Mouse (Mus musculus): ENCODE measurements around the gene D3Ertd254e. TPM values are rescaled to one million over a fixed set of nuclear protein-coding genes. Genes with fewer than 3 reads are reported as not detected.

Gene D3Ertd254e
- total and polyA plus RNA-seq, 3 experiments: 3.7 to 29.6 (median 5.4) TPM

- Histone ChIP-seq H3K79me2 (ENCODE audit: control insufficient read depth, insufficient read depth, low read length, poor library complexity) (no peaks in the 10 kb centered on the region), H3K4me3 (ENCODE audit: control insufficient read depth in 1 of 2, insufficient read depth in 1 of 2, low read depth in 2 of 2, low read length in 2 of 2) (no peak overlapping the region), H3K27me3 (ENCODE audit: control insufficient read depth in 1 of 2, insufficient read depth in 2 of 2, low read length in 2 of 2) (no peaks in the 10 kb centered on the region), H3K9me3 (replicated peaks; ENCODE audit: insufficient read depth, low read length) (no peaks in the 10 kb centered on the region), H3K9ac (ENCODE audit: control insufficient read depth, low read depth, low read length, poor library complexity, severe bottlenecking) (no peak overlapping the region), H3K36me3 (ENCODE audit: control insufficient read depth in 1 of 2, insufficient read depth in 2 of 2, low read length in 2 of 2) (no peaks in the 10 kb centered on the region), H3K27ac (ENCODE audit: control insufficient read depth, low read depth, low read length) (no peak overlapping the region), H3K4me1 (ENCODE audit: control insufficient read depth in 1 of 2, insufficient read depth in 2 of 2, low read length in 2 of 2) (no peaks in the 10 kb centered on the region)
- no peak for DNase-seq (ENCODE audit: low read depth, low spot score)
- no peak for TF ChIP-seq USF1 (IDR thresholded peaks at IDR 0.05; ENCODE audit: low read depth, low read length)
These were observed 11.8 kb upstream of the D3Ertd254e start for GRCm38 (mm10) chr3:36138996-36139395.

- H3K27me3 ChIP-seq (ENCODE audit: control insufficient read depth in 1 of 2, insufficient read depth in 2 of 2, low read length in 2 of 2): no peaks in the 10 kb centered on the region
- H3K36me3 ChIP-seq (ENCODE audit: control insufficient read depth in 1 of 2, insufficient read depth in 2 of 2, low read length in 2 of 2): peaks cover 0 to 7% of the 10 kb centered on the region in 2 experiments; a peak in 2 of 4 replicates
- H3K4me1 ChIP-seq (ENCODE audit: control insufficient read depth in 1 of 2, insufficient read depth in 2 of 2, low read length in 2 of 2): peaks cover 0 to 14% of the 10 kb centered on the region in 2 experiments; a peak in 3 of 4 replicates
- H3K9me3 ChIP-seq (replicated peaks; ENCODE audit: insufficient read depth, low read length): no peaks in the 10 kb centered on the region
- no peak for DNase-seq (ENCODE audit: low read depth, low spot score)
- peak overlapping the region; percentile 63 to 99 for H3K4me3 ChIP-seq (ENCODE audit: control insufficient read depth in 1 of 2, insufficient read depth in 1 of 2, low read depth in 2 of 2, low read length in 2 of 2)
- peaks cover 16% of the 10 kb centered on the region for H3K79me2 ChIP-seq (ENCODE audit: control insufficient read depth, insufficient read depth, low read length, poor library complexity)
- H3K9ac ChIP-seq (ENCODE audit: control insufficient read depth, low read depth, low read length, poor library complexity, severe bottlenecking): no peak overlapping the region; the same call in 1 of the 2 replicates
- TF ChIP-seq TCF12 (IDR thresholded peaks at IDR 0.05; ENCODE audit: low read depth, low read length) (no peak), MAFK (IDR thresholded peaks at IDR 0.05; ENCODE audit: borderline replicate concordance, low read depth, low read length) (peak; percentile 95)
- H3K27ac ChIP-seq (ENCODE audit: control insufficient read depth, low read depth, low read length): no peak overlapping the region
These were observed 282 bp upstream of the D3Ertd254e start for GRCm38 (mm10) chr3:36150537-36150933.

GRCm38 (mm10) chr3:36155268-36155667, 4.5 kb downstream of the D3Ertd254e start:
- Histone ChIP-seq H3K36me3 (ENCODE audit: control insufficient read depth in 1 of 2, insufficient read depth in 2 of 2, low read length in 2 of 2) (peaks cover 1 to 7% of the 10 kb centered on the region in 2 experiments; a peak in 3 of 4 replicates), H3K27me3 (ENCODE audit: control insufficient read depth in 1 of 2, insufficient read depth in 2 of 2, low read length in 2 of 2) (no peaks in the 10 kb centered on the region), H3K9me3 (replicated peaks; ENCODE audit: insufficient read depth, low read length) (no peaks in the 10 kb centered on the region), H3K4me1 (ENCODE audit: control insufficient read depth in 1 of 2, insufficient read depth in 2 of 2, low read length in 2 of 2) (peaks cover 0 to 14% of the 10 kb centered on the region in 2 experiments; a peak in 3 of 4 replicates), H3K27ac (ENCODE audit: control insufficient read depth, low read depth, low read length) (no peak overlapping the region), H3K4me3 (ENCODE audit: control insufficient read depth in 1 of 2, insufficient read depth in 1 of 2, low read depth in 2 of 2, low read length in 2 of 2) (no peak overlapping the region), H3K79me2 (ENCODE audit: control insufficient read depth, insufficient read depth, low read length, poor library complexity) (peaks cover 16% of the 10 kb centered on the region), H3K9ac (ENCODE audit: control insufficient read depth, low read depth, low read length, poor library complexity, severe bottlenecking) (no peak overlapping the region)
- no peak for TF ChIP-seq MEF2A (IDR thresholded peaks at IDR 0.05; ENCODE audit: extremely low read depth, insufficient replicate concordance, low read depth, low read length, poor library complexity, severe bottlenecking)
- no peak for TF ChIP-seq USF2 (IDR thresholded peaks at IDR 0.05; ENCODE audit: borderline replicate concordance in 1 of 2, insufficient read depth in 1 of 2, low read depth in 1 of 2, low read length in 2 of 2)
- no peak for TF ChIP-seq SMC3 (IDR thresholded peaks at IDR 0.05; ENCODE audit: low read depth, low read length)
- no peak for TF ChIP-seq MAFK (IDR thresholded peaks at IDR 0.05; ENCODE audit: borderline replicate concordance, low read depth, low read length)
- DNase-seq (ENCODE audit: low read depth, low spot score): no peak

DNA sequence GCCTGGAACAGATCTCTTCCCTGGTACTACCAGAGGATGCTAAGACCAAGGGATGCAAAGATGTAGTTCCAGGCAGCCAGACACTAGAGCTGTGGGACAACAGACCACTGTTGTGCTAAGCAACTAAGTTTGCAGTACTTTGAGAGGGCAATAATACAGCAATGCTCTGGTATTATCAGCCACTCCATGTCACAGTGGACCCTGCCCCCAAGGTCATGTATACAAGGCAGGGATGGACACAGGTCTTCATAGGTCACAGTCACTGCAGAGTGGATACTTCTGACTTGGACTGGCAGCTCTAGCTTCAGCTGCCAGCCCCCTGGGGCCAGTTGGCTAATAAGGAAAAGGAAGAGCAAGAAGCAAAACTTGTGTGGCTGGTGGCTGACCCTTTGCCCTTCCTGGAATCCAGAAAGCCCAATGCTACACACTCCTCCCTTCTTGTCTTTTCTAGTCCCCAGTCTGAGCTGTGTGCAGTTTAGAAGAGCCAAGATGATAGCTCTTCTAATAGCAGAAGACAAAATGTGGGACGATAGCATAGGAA, 19.9 kb downstream of the D3Ertd254e start:
- H3K9ac ChIP-seq (ENCODE audit: control insufficient read depth, low read depth, low read length, poor library complexity, severe bottlenecking): no peak overlapping the region
- no peaks in the 10 kb centered on the region; a peak in 1 of 4 replicates for H3K36me3 ChIP-seq (ENCODE audit: control insufficient read depth in 1 of 2, insufficient read depth in 2 of 2, low read length in 2 of 2)
- TF ChIP-seq CHD2 (IDR thresholded peaks at IDR 0.05; ENCODE audit: low read length): no peak
- no peak for TF ChIP-seq RCOR1 (IDR thresholded peaks at IDR 0.05; ENCODE audit: low read depth, low read length)
- no peak for TF ChIP-seq SMC3 (IDR thresholded peaks at IDR 0.05; ENCODE audit: low read depth, low read length)
- no peak for TF ChIP-seq MAZ (IDR thresholded peaks at IDR 0.05; ENCODE audit: low read depth, low read length)
- TF ChIP-seq NELFE (IDR thresholded peaks at IDR 0.05; ENCODE audit: low read depth, low read length): no peak
- TF ChIP-seq POLR2AphosphoS2 (IDR thresholded peaks at IDR 0.05; ENCODE audit: low read length): no peak; the same call in 1 of the 2 replicates
- no peak for TF ChIP-seq RAD21 (IDR thresholded peaks at IDR 0.05; ENCODE audit: low read depth, low read length)
- TF ChIP-seq MYC (IDR thresholded peaks at IDR 0.05; ENCODE audit: low read depth, low read length): no peak
- no peak for TF ChIP-seq MAX (IDR thresholded peaks at IDR 0.05; ENCODE audit: low read length)
- no peak for TF ChIP-seq SIN3A (IDR thresholded peaks at IDR 0.05; ENCODE audit: low read length)
- no peak for TF ChIP-seq ZMIZ1 (IDR thresholded peaks at IDR 0.05; ENCODE audit: low read depth, low read length)
- no peak for TF ChIP-seq HCFC1 (IDR thresholded peaks at IDR 0.05; ENCODE audit: low read depth, low read length)
- TF ChIP-seq EP300 (IDR thresholded peaks at IDR 0.05; ENCODE audit: low read depth in 1 of 2, low read length in 2 of 2): no peak
- H3K4me3 ChIP-seq (ENCODE audit: control insufficient read depth in 1 of 2, insufficient read depth in 1 of 2, low read depth in 2 of 2, low read length in 2 of 2): no peak overlapping the region
- H3K27ac ChIP-seq (ENCODE audit: control insufficient read depth, low read depth, low read length): no peak overlapping the region
- no peak for DNase-seq (ENCODE audit: low read depth, low spot score)
- no peaks in the 10 kb centered on the region for H3K9me3 ChIP-seq (replicated peaks; ENCODE audit: insufficient read depth, low read length)
- H3K4me1 ChIP-seq (ENCODE audit: control insufficient read depth in 1 of 2, insufficient read depth in 2 of 2, low read length in 2 of 2): no peaks in the 10 kb centered on the region
- no peaks in the 10 kb centered on the region for H3K79me2 ChIP-seq (ENCODE audit: control insufficient read depth, insufficient read depth, low read length, poor library complexity)
- H3K27me3 ChIP-seq (ENCODE audit: control insufficient read depth in 1 of 2, insufficient read depth in 2 of 2, low read length in 2 of 2): no peaks in the 10 kb centered on the region; a peak in 1 of 4 replicates
